Mouse (Mus musculus): Measurements from ENCODE around the gene Babam1. TPM values are rescaled to one million over a fixed set of nuclear protein-coding genes. Genes with fewer than 3 reads are reported as not detected.

Babam1 gene
- total RNA-seq, 2 experiments from 2014 or later, result 98.3 to 102 TPM

GRCm38 (mm10) chr8:71373000-71373399 is 23.7 kb upstream of the Babam1 start:
- Histone ChIP-seq H3K4me3 (no peak overlapping the region), H3K27ac (no peak overlapping the region)
- no peak for DNase-seq (ENCODE audit: low spot score in 2 of 2)
- TF ChIP-seq CTCF (conservative IDR thresholded peaks at IDR 0.05), result no peak

- no peak for TF ChIP-seq CTCF (conservative IDR thresholded peaks at IDR 0.05)
- Histone ChIP-seq H3K27ac (no peak overlapping the region), H3K4me3 (no peak overlapping the region)
- no peak for DNase-seq (ENCODE audit: low spot score in 2 of 2)
These were observed 21.9 kb upstream of the Babam1 start for GRCm38 (mm10) chr8:71374616-71375206.

- peak; percentile 28 for TF ChIP-seq CTCF (conservative IDR thresholded peaks at IDR 0.05)
- peak overlapping the region; percentile 77 for H3K27ac ChIP-seq
- DNase-seq (ENCODE audit: low spot score in 2 of 2), result peak in 1 of 2 experiments; percentile 50
- peak overlapping the region; percentile 42 for H3K4me3 ChIP-seq
These were observed 20.9 kb upstream of the Babam1 start for GRCm38 (mm10) chr8:71375581-71376422.

GRCm38 (mm10) chr8:71376423-71377030 is 20.1 kb upstream of the Babam1 start:
- DNase-seq (ENCODE audit: low spot score in 2 of 2), result no peak
- no peak overlapping the region for H3K4me3 ChIP-seq
- H3K27ac ChIP-seq, result peak overlapping the region; percentile 77
- no peak for TF ChIP-seq CTCF (conservative IDR thresholded peaks at IDR 0.05)

GRCm38 (mm10) chr8:71379008-71379407 is 17.7 kb upstream of the Babam1 start:
- no peak for DNase-seq (ENCODE audit: low spot score in 2 of 2)
- H3K4me3 ChIP-seq, result no peak overlapping the region
- no peak overlapping the region for H3K27ac ChIP-seq
- no peak for TF ChIP-seq CTCF (conservative IDR thresholded peaks at IDR 0.05)

GRCm38 (mm10) chr8:71379512-71380075 is 17.1 kb upstream of the Babam1 start:
- Histone ChIP-seq H3K4me3 (peak overlapping the region; percentile 91), H3K27ac (peak overlapping the region; percentile 94; the same call in 1 of the 2 replicates)
- no peak for DNase-seq (ENCODE audit: low spot score in 2 of 2)
- TF ChIP-seq CTCF (conservative IDR thresholded peaks at IDR 0.05), result no peak

GRCm38 (mm10) chr8:71380178-71381171 is 16.2 kb upstream of the Babam1 start:
- DNase-seq (ENCODE audit: low spot score in 2 of 2), result no peak
- TF ChIP-seq CTCF (conservative IDR thresholded peaks at IDR 0.05), result no peak
- Histone ChIP-seq H3K27ac (peak overlapping the region; percentile 94), H3K4me3 (peak overlapping the region; percentile 91)

GRCm38 (mm10) chr8:71381421-71381970 is 15.2 kb upstream of the Babam1 start, which contains the start of gene Nr2f6:
Gene Nr2f6 (minus strand): TSS chr8:71381960.
- DNase-seq (ENCODE audit: low spot score in 2 of 2), result no peak
- Histone ChIP-seq H3K4me3 (peak within 1 kb of the TSS; percentile 91), H3K27ac (peak within 1 kb of the TSS; percentile 94)
- no peak for TF ChIP-seq CTCF (conservative IDR thresholded peaks at IDR 0.05)

- no peak for TF ChIP-seq CTCF (conservative IDR thresholded peaks at IDR 0.05)
- DNase-seq (ENCODE audit: low spot score in 2 of 2), result peak; percentile 69 to 75
- Histone ChIP-seq H3K4me3 (peak overlapping the region; percentile 57), H3K27ac (peak overlapping the region; percentile 94)
These were observed 14.4 kb upstream of the Babam1 start for GRCm38 (mm10) chr8:71381971-71382961.

- no peak for DNase-seq (ENCODE audit: low spot score in 2 of 2)
- H3K4me3 ChIP-seq, result no peak overlapping the region
- TF ChIP-seq CTCF (conservative IDR thresholded peaks at IDR 0.05), result no peak
- H3K27ac ChIP-seq, result 0 out of 2 replicates have a peak overlapping the region, but pooled peaks have one; percentile 28
These were observed 13.3 kb upstream of the Babam1 start for GRCm38 (mm10) chr8:71383396-71383795.

All from layer of hippocampus, adult 2 months (tissue).